Mouse (Mus musculus) gastrocnemius, adult 8-10 months (tissue): Measurements from ENCODE around the gene Fbxo28. TPM values are rescaled to one million over a fixed set of nuclear protein-coding genes. Genes with fewer than 3 reads are reported as not detected.

Experiments used
- DNase-seq, 2 experiments: peaks; one replicate each; pipeline ENCODE4 v3.0.0; 2022; ENCODE audit warnings: low spot score in 2 of 2
- total RNA-seq, 4 experiments: library from RNA; stranded (reverse); gene quantifications; 2 replicates each; pipeline ENCODE4 v1.2.4; 2022

Gene Fbxo28
- total RNA-seq, 4 experiments from 2014 or later = 17.2 to 21.0 (median 19.1) TPM

DNA sequence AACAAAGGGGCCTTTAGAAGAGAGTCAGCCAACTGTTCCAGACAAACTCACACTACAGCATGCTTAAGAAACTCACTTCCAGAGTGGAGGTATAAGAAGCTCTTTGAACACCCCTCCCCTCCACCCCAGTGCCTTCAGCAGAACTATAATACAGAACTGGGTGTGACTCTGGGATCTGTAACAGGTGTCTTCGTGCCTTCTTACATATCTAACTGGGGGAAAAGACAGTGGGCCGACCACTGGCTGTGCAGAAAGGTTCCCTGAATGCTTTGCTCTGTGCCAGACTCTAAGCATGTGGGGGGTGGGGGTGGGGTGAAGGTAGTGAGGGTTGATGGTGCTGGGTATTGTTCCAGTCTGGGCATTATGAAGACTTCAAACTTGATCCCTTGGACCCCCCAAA is 52.8 kb downstream of the Fbxo28 start:
- DNase-seq = no peak

GRCm38 (mm10) chr1:182287781-182288180 is 53.6 kb downstream of the Fbxo28 start:
- no peak for DNase-seq

DNA sequence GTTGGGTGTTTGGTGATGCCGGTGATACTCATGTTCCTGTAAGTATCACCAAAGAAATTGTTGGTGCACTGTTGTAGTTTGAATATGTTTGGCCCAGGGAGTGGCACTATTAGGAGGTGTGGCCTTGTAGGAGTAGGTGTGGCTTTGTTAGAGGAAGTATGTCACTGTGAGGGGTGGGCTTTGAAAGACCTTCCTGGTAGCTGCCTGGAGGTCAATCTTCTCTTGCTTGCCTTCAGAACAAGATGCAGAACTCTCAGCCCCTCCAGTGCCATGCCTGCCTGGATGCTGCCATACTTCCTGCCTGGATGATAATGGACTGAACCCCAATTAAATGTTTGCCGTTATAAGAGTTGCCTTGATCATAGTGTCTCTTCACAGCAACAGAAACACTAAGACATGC is 56.6 kb downstream of the Fbxo28 start:
- DNase-seq = no peak

- no peak for DNase-seq
These were observed 58.2 kb downstream of the Fbxo28 start for GRCm38 (mm10) chr1:182283231-182283630.

- DNase-seq = peak; percentile 93 to 95
These were observed 59.0 kb downstream of the Fbxo28 start, which contains the start of gene Degs1 for GRCm38 (mm10) chr1:182282091-182283075. Gene Degs1 (minus strand): TSS chr1:182282804.

DNA sequence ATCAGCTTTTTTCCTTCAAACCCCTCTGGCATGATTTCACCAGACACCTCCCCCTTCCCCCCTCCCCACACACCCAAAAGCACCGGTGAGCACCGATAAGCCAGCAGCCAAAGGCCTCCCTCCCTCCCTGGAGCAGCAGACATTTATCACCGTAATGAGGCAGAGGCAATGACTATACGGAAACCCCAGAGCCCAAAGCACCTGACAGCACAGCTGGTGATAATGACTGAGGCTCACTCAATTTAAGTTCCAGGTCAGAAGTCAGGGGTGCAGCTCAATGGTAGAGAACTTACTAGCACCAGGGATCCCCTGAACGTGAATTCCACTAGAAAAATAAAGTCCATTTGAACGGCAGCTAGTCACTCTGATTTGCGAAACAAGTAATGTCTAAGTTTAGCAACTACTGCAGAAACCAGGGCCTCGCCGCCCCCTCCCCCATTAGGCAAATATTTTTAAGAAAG is 60.1 kb downstream of the Fbxo28 start:
- DNase-seq = no peak

- no peak for DNase-seq
These were observed 60.9 kb downstream of the Fbxo28 start for GRCm38 (mm10) chr1:182280577-182280976.

DNA sequence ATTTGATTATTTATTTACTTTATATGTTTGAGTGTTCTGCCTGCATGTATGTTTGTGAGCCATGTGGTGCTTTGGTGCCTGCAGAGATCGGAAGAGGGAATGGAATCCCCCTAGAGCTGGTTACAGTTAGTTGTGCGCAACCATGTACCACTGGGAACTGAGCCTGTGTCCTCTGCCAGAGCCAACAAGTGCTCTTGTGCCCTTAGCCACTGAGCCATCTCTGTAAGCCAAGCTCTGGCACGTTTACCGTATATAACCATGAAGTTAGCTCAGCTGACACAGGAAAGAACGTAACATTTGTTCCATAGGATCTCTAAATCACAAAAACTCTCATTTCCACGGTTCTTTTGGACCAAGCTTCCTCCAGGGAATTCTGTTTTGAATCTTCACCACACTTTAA is 61.4 kb downstream of the Fbxo28 start:
- no peak for DNase-seq

DNA sequence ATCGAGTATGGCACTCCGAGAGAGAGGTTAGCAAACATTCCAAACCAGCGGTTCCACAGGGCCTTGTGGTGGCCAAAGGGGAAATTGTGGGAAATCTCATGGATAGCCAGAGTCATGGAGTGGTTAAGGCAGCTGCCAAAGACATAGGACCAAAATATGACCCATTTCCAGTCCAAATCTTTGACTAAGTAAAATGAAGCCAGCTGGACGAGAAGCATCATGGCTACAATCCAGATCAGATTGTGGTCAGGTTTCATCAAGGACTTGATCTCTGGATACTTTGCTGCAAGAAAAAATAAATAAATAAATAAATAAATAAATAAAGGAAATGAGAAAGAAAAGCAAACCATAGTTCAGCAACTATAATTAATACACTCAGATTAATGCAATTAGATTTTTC is 62.0 kb downstream of the Fbxo28 start:
- no peak for DNase-seq

DNA sequence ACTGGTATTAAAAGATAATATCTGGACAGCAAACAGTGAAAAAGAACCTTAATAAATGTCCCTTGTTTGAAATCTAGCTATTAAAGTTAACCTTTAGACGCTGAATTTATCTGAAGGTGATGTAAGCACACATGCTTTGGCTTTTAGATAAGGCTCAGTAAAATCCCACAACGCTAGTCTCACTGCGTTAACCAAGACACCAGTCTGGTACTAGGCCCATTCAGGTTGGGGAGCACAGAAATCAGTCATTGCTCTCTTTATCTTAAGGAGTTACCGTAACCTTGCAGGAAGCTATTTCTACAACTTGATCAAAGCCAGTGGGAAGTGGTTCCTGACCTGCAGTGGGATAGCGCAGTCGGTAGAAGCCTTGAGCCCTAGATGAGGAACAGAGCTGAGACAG is 66.3 kb downstream of the Fbxo28 start:
- no peak for DNase-seq

DNA sequence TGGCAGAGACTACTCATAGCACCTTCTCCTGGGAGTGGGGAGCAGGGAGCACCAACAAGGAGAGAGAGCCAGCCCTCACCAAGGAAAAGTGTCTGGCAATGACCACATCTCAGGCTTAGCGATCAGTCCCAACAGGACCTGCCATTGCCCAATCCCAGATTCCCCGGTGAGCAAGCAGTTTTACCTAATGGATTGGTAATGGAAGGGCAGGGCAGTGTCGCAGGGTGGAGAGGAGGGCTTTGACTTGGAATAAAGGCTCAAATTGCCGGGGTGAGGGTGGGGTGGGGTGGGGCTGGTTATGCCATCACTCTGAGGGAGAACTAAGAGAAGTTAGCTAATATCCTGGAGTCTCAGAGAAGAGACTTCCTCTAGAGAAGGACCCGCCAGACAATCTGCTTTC is 69.8 kb downstream of the Fbxo28 start:
- DNase-seq = no peak

DNA sequence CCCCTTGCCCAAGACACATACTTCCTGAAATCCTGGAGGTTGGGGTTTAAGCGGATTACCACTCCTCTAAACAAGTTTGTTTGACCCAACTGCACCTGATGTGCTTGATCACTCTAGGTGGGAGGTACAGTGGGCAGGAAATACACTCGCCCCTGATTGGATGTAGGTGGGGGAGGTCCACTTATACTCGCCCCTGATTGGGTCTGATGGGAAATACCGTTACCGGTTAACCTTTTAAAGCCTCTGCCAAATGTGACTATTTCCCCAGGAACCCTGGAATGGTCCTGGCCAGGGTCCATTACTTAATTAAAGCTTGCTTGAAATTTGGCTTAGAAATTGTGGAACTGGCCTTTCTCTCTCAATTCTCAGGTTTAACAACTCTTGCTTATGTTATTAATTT is 70.3 kb downstream of the Fbxo28 start:
- no peak for DNase-seq

GRCm38 (mm10) chr1:182268317-182268716 is 73.1 kb downstream of the Fbxo28 start:
- no peak for DNase-seq

DNA sequence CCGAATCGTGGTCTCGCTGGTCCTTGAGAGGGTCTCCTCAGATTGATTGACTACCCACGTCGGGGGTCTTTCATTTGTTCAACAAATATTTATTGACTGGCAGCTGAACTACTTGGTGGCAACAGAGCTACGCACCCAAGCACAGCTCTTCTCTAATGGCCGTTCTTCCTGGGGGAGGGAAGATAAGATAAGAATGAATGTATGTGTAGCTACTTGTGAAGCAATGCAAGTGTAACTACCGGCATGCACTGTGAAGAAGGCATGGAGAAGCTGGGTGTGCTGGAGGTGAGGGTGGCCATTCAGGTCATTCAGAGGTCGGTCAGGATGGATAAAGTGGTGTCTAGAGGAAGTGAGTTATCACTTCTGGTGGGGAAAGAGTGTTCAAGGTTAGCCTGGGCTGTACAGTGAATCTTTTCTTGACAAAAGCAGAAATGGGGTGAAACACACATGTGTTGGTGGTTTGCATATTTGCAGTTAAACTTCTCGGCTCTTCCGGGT is 75.4 kb downstream of the Fbxo28 start:
- DNase-seq = no peak

Other genes starting within 250 kb of the Fbxo28 start
- 10 to 100 TPM; 41.5 to 49.1 (median 45.6) TPM for gene Srp9, start 216.9 kb downstream of the Fbxo28 start, total RNA-seq
- gene Vmn1r1, start 177.1 kb downstream of the Fbxo28 start, total RNA-seq = not detected
- gene Degs1, start 58.8 kb downstream of the Fbxo28 start, total RNA-seq = 10 to 100 TPM; 11.7 to 18.1 (median 15.7) TPM
- 10 to 100 TPM in 3 of 4 experiments, 1 to 10 TPM in 1; 8.2 to 11.8 (median 10.9) TPM for gene Trp53bp2, start 67.5 kb upstream of the Fbxo28 start, total RNA-seq
- gene Capn2, start 176.0 kb upstream of the Fbxo28 start, total RNA-seq = 10 to 100 TPM; 46.6 to 49.7 (median 47.6) TPM
- gene Capn8, start 223.4 kb upstream of the Fbxo28 start, total RNA-seq = not detected